Mouse (Mus musculus) limb, embryonic 12.5 days (tissue): ENCODE measurements around the gene Fbxw2. TPM values are rescaled to one million over a fixed set of nuclear protein-coding genes. Genes with fewer than 3 reads are reported as not detected.

Source experiments
- polyA plus RNA-seq: library from polyadenylated mRNA; unstranded; fragments of >200 nt; fragmentation: Nextera tagmentation; extraction: Ambion mirVana; gene quantifications from 2 replicates; pipeline ENCODE4 v1.2.1, GENCODE M21; 2016

The Fbxw2 gene
- polyA plus RNA-seq, 1 experiment from 2014 or later, result 86.8 TPM

Other genes starting within 250 kb of the Fbxw2 start
- gene Gapvd1, start 71.1 kb downstream of the Fbxw2 start, polyA plus RNA-seq, result 92.9 and 104 TPM in 2 replicates
- 756 and 817 TPM in 2 replicates for gene Hspa5, start 54.3 kb downstream of the Fbxw2 start, polyA plus RNA-seq
- gene Rabepk, start 26.4 kb downstream of the Fbxw2 start, polyA plus RNA-seq, result 33.4 and 35.7 TPM in 2 replicates
- 0.13 and 0.17 TPM in 2 replicates for gene Gm34653, start 6.7 kb upstream of the Fbxw2 start, polyA plus RNA-seq
- gene Cutal, start 48.1 kb upstream of the Fbxw2 start, polyA plus RNA-seq, result 0.15 TPM in 1 of 2 replicates, not detected in the other
- 104 TPM in 2 replicates for gene Psmd5, start 48.7 kb upstream of the Fbxw2 start, polyA plus RNA-seq
- 0.61 and 1.0 TPM in 2 replicates for gene Phf19, start 87.7 kb upstream of the Fbxw2 start, polyA plus RNA-seq
- 0.58 and 0.61 TPM in 2 replicates for gene Traf1, start 135.5 kb upstream of the Fbxw2 start, polyA plus RNA-seq
- 0.12 TPM in 1 of 2 replicates, not detected in the other for gene Hc, start 235.1 kb upstream of the Fbxw2 start, polyA plus RNA-seq